Mouse (Mus musculus): Measurements from ENCODE around the gene Noxred1. TPM values are rescaled to one million over a fixed set of nuclear protein-coding genes. Genes with fewer than 3 reads are reported as not detected.
"Not testable (repeated sequence)": the region's sequence is repeated elsewhere in the genome, so short reads cannot be mapped to it uniquely, and the experiment has no call there.

Noxred1 gene
- total RNA-seq (2021), result under 1 TPM in 1 of 2 experiments, not detected in 1; 0.22 TPM
- long read RNA-seq, experiment 1, result 0 reads
- long read RNA-seq, experiment 2, result 0 reads

- no peak for DNase-seq (ENCODE audit: low spot score in 2 of 2)
These were observed at the start of gene Noxred1 for GRCm38 (mm10) chr12:87238632-87239031. Gene Noxred1 (minus strand): TSS chr12:87238732.

GRCm38 (mm10) chr12:87284726-87285125 lies 46.2 kb upstream of the Noxred1 start:
- no peak for DNase-seq (ENCODE audit: low spot score in 2 of 2)

GRCm38 (mm10) chr12:87284268-87284667 lies 45.7 kb upstream of the Noxred1 start:
- DNase-seq (ENCODE audit: low spot score in 2 of 2), result no peak

GRCm38 (mm10) chr12:87283706-87284105 lies 45.2 kb upstream of the Noxred1 start:
- DNase-seq (ENCODE audit: low spot score in 2 of 2), result no peak

- DNase-seq (ENCODE audit: low spot score in 2 of 2), result no peak
These were observed 44.2 kb upstream of the Noxred1 start for GRCm38 (mm10) chr12:87282743-87283142.

- DNase-seq (ENCODE audit: low spot score in 2 of 2), result no peak
These were observed 43.2 kb upstream of the Noxred1 start for GRCm38 (mm10) chr12:87281766-87282165.

- DNase-seq (ENCODE audit: low spot score in 2 of 2), result no peak
These were observed 41.3 kb upstream of the Noxred1 start for GRCm38 (mm10) chr12:87279879-87280278.

GRCm38 (mm10) chr12:87279350-87279749 lies 40.8 kb upstream of the Noxred1 start:
- DNase-seq (ENCODE audit: low spot score in 2 of 2), result no peak

GRCm38 (mm10) chr12:87278118-87278730 lies 39.7 kb upstream of the Noxred1 start:
- no peak for DNase-seq (ENCODE audit: low spot score in 2 of 2)

- not testable (repeated sequence) for DNase-seq (ENCODE audit: low spot score in 2 of 2)
These were observed 38.7 kb upstream of the Noxred1 start for GRCm38 (mm10) chr12:87277251-87277650.

GRCm38 (mm10) chr12:87274853-87275831 lies 36.6 kb upstream of the Noxred1 start:
- no peak for DNase-seq (ENCODE audit: low spot score in 2 of 2)

GRCm38 (mm10) chr12:87267682-87268081 lies 29.1 kb upstream of the Noxred1 start:
- DNase-seq (ENCODE audit: low spot score in 2 of 2), result peak in 1 of 2 experiments; percentile 27

- DNase-seq (ENCODE audit: low spot score in 2 of 2), result no peak
These were observed 28.5 kb upstream of the Noxred1 start for GRCm38 (mm10) chr12:87266827-87267603.

GRCm38 (mm10) chr12:87266108-87266826 lies 27.7 kb upstream of the Noxred1 start, which contains the start of the genes Vipas39 and Ahsa1:
Gene Vipas39 (minus strand): TSS chr12:87266256.
Gene Ahsa1 (plus strand): TSS chr12:87266479.
- peak; percentile 46 to 83 for DNase-seq (ENCODE audit: low spot score in 2 of 2)

- DNase-seq (ENCODE audit: low spot score in 2 of 2), result no peak
These were observed 26.9 kb upstream of the Noxred1 start for GRCm38 (mm10) chr12:87265444-87265843.

- DNase-seq (ENCODE audit: low spot score in 2 of 2), result no peak
These were observed 22.0 kb upstream of the Noxred1 start for GRCm38 (mm10) chr12:87260562-87260961.

GRCm38 (mm10) chr12:87256629-87257028 lies 18.1 kb upstream of the Noxred1 start:
- no peak for DNase-seq (ENCODE audit: low spot score in 2 of 2)

GRCm38 (mm10) chr12:87253878-87254277 lies 15.3 kb upstream of the Noxred1 start:
- DNase-seq (ENCODE audit: low spot score in 2 of 2), result no peak

- DNase-seq (ENCODE audit: low spot score in 2 of 2), result no peak
These were observed 11.6 kb upstream of the Noxred1 start for GRCm38 (mm10) chr12:87250161-87250560.

- DNase-seq (ENCODE audit: low spot score in 2 of 2), result no peak
These were observed 1.5 kb downstream of the Noxred1 start for GRCm38 (mm10) chr12:87236882-87237483.
